Mouse (Mus musculus): Measurements from ENCODE around the gene Cryl1. TPM values are rescaled to one million over a fixed set of nuclear protein-coding genes. Genes with fewer than 3 reads are reported as not detected.
A peak's percentile ranks its signal among the peaks of the same experiment; 100 is the strongest.

Cryl1 gene
- polyA plus RNA-seq, 1 experiment, result 167 TPM

DNA sequence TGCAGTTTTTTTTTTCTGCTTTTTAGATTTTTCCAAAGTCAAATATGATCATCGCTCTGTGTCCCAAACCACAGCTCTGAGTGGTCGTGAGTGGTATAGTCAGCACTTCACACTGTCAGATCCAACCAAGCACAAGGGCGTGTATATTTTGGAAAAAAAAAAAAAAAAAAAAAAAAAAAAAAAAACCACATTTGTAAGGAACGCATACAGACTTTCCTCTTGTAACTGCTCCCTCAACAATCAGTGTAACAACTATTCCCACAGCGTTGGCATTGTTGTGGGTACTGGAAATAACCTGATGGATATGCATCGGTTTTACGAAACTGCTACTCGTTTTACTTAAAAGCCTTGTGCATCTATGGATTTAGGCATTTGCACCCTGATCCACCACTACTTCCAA, 9.8 kb upstream of the Cryl1 start:
- Histone ChIP-seq H3K27ac (ENCODE audit: insufficient read depth, low read depth, low read length) (no peak overlapping the region), H3K4me1 (ENCODE audit: control insufficient read depth, insufficient read depth, insufficient read length, low read length) (peaks cover 8% of the 10 kb centered on the region; the same call in 1 of the 2 replicates), H3K27me3 (ENCODE audit: control insufficient read depth, insufficient read depth, low read length) (no peaks in the 10 kb centered on the region), H3K36me3 (ENCODE audit: control insufficient read depth, insufficient read depth, low read length) (no peaks in the 10 kb centered on the region), H3K4me3 (ENCODE audit: low read depth, low read length) (no peak overlapping the region)
- TF ChIP-seq CTCF (IDR thresholded peaks at IDR 0.05; ENCODE audit: extremely low read depth, insufficient read length, insufficient replicate concordance, low read depth, low read length), result no peak
- no peak for TF ChIP-seq POLR2A (IDR thresholded peaks at IDR 0.05; ENCODE audit: low read depth, low read length)
- WGBS, result 85% methylated on average over 8 of the region's 8 CpGs

DNA sequence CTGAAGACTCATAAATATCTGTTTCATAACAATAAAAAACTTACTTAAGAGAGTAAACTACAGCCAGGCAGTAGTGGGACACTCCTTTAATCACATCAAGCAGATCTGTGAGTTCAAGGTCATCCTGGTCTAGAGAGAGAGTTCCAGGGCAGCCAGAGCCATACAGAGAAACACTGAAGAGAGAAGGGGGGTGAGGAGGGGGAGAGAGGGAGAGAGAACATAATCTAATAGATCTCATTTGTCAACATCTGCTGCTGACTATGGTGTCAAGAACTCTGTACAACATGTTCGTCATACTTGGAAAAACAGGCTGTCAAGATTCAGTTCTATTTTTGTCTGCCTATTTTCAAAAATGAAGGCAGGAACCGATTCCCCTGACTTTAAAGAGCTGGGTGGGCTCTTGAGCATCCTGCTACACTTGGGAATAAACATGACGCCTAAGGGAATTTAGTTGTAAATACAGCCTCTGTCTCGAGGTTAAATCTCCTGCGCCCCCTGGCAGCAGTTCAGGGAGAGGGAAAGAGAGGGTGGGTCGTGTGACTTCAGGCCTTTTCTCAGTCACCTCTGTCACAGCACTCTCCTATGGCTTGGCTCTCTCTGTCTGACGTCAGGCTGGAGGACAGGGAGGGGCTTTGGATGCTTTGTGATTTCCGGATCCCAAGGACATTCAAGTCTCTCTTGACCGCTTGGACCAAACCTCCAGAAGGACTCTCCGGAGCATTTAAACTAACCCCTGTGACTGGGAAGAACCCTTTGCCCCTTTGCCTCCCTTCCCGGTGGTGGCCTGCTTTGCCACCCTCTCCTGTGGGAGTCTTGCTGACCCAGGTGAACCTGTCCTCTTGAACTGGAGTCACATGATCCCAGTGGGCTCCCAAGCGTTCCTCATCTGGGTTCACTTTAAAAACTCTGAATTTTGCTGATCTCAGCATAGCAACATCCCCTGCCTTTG, 9.0 kb upstream of the Cryl1 start:
- peak; percentile 61; the same call in 1 of the 2 replicates for TF ChIP-seq CTCF (IDR thresholded peaks at IDR 0.05; ENCODE audit: extremely low read depth, insufficient read length, insufficient replicate concordance, low read depth, low read length)
- TF ChIP-seq POLR2A (IDR thresholded peaks at IDR 0.05; ENCODE audit: low read depth, low read length), result no peak
- Histone ChIP-seq H3K27me3 (ENCODE audit: control insufficient read depth, insufficient read depth, low read length) (no peaks in the 10 kb centered on the region), H3K4me3 (ENCODE audit: low read depth, low read length) (peak overlapping the region; percentile 11), H3K4me1 (ENCODE audit: control insufficient read depth, insufficient read depth, insufficient read length, low read length) (peaks cover 8% of the 10 kb centered on the region; the same call in 1 of the 2 replicates), H3K36me3 (ENCODE audit: control insufficient read depth, insufficient read depth, low read length) (no peaks in the 10 kb centered on the region), H3K27ac (ENCODE audit: insufficient read depth, low read depth, low read length) (no peak overlapping the region)
- WGBS, result 14% methylated on average over 12 of the region's 12 CpGs

DNA sequence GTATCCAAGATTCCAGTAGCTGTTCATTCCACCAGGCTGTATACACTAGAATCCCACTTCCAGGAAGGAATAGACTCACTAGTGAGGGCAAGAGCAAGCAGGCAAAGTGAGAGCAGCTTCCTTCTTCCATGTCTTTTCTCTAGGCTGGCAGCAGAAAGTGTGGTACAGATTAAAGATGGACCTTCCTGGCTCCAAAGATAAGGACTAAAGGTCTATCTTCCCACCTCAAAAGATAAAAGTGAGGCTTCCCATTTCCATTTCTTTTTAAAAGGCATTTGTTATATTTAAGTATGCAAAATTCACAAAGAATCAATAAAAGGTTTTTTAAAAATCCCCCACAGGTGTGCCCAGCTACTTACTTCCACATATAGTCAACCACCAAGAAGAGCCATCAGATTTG, 4.5 kb upstream of the Cryl1 start:
- H3K36me3 ChIP-seq (ENCODE audit: control insufficient read depth, insufficient read depth, low read length), result no peaks in the 10 kb centered on the region
- peaks cover 9% of the 10 kb centered on the region; the same call in 1 of the 2 replicates for H3K4me1 ChIP-seq (ENCODE audit: control insufficient read depth, insufficient read depth, insufficient read length, low read length)
- TF ChIP-seq CTCF (IDR thresholded peaks at IDR 0.05; ENCODE audit: extremely low read depth, insufficient read length, insufficient replicate concordance, low read depth, low read length) (no peak), POLR2A (IDR thresholded peaks at IDR 0.05; ENCODE audit: low read depth, low read length) (no peak)
- no peak overlapping the region for H3K27ac ChIP-seq (ENCODE audit: insufficient read depth, low read depth, low read length)
- H3K27me3 ChIP-seq (ENCODE audit: control insufficient read depth, insufficient read depth, low read length), result no peaks in the 10 kb centered on the region
- no peak overlapping the region for H3K4me3 ChIP-seq (ENCODE audit: low read depth, low read length)

DNA sequence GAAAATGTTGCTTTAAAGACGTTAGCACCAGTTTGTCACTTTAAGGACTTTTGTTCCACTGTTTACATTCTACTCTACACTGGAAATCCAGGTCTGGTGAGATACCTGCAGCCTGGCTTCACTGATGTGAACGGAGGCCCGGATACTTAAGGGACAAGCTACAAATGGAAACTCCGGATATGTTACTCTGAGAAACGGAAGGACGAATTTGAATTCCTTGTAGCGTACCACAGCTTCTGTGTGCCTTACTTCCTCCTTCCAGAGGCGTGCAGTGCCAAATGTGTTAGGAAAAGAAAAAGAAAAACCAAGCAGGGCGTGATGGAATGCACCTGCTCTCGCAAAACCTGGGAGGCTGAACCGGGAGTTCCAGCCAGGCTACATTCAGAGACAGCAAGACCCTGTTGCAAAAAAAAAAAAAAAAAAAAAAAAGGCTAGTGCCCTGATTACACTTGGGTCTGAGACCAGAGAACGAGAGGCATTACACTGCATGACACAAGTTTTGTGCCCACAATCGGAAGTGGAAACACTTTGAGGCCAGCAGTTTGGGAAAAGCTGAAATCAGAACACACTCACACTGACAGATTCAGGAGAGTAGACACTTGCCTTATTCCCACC, 591 bp upstream of the Cryl1 start:
- Histone ChIP-seq H3K4me3 (ENCODE audit: low read depth, low read length) (peak overlapping the region; percentile 92), H3K4me1 (ENCODE audit: control insufficient read depth, insufficient read depth, insufficient read length, low read length) (peaks cover 7% of the 10 kb centered on the region; the same call in 1 of the 2 replicates), H3K27ac (ENCODE audit: insufficient read depth, low read depth, low read length) (peak overlapping the region; percentile 93), H3K27me3 (ENCODE audit: control insufficient read depth, insufficient read depth, low read length) (no peaks in the 10 kb centered on the region), H3K36me3 (ENCODE audit: control insufficient read depth, insufficient read depth, low read length) (no peaks in the 10 kb centered on the region)
- 1% methylated on average over 13 of the region's 13 CpGs for WGBS
- TF ChIP-seq CTCF (IDR thresholded peaks at IDR 0.05; ENCODE audit: extremely low read depth, insufficient read length, insufficient replicate concordance, low read depth, low read length), result no peak

DNA sequence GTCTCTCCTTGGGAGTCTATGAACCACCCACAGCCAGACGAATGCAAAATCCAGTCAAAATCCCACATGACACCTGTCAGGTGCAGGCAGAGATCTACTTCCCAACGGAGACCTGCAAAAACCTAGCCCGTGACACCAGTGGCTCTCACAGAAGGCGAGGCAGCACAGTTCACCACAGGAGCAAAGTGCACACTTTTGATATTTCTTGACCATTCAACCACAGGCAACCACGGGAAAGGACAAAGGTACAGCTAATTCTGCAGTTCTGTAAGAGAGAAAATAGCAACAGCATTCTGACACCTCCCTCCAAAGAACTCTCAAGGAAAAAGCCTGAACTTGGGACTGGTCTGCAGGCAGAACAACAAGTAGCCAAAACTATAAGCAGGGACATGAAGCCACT, 1.1 kb downstream of the Cryl1 start:
- TF ChIP-seq POLR2A (IDR thresholded peaks at IDR 0.05; ENCODE audit: low read depth, low read length) (no peak), CTCF (IDR thresholded peaks at IDR 0.05; ENCODE audit: extremely low read depth, insufficient read length, insufficient replicate concordance, low read depth, low read length) (no peak)
- no peaks in the 10 kb centered on the region for H3K36me3 ChIP-seq (ENCODE audit: control insufficient read depth, insufficient read depth, low read length)
- H3K27me3 ChIP-seq (ENCODE audit: control insufficient read depth, insufficient read depth, low read length), result no peaks in the 10 kb centered on the region
- H3K4me3 ChIP-seq (ENCODE audit: low read depth, low read length), result peak overlapping the region; percentile 35
- WGBS, result 28% methylated on average over 5 of the region's 5 CpGs
- peak overlapping the region; percentile 92 for H3K27ac ChIP-seq (ENCODE audit: insufficient read depth, low read depth, low read length)
- peaks cover 11% of the 10 kb centered on the region; the same call in 1 of the 2 replicates for H3K4me1 ChIP-seq (ENCODE audit: control insufficient read depth, insufficient read depth, insufficient read length, low read length)

DNA sequence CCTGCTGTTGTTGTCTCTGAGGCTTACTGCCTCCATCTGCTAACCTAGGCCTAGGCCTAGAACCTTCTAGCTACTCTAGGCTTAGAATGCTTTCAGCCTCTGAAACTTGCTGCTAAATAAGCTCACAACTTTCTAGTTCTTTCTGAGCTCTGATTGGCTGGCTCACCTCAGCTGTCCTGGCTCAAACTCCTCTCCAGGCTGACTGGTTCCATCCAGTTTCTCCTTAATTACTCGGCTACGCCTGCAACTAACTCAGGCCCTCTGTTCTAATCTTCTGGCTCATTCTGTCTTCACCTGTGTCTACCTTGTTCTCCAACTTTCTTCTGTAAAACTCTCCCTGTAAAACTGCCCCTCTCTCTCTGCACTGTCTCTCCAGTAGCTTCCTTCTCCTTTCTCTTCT, 2.9 kb downstream of the Cryl1 start:
- WGBS, result 27% methylated on average over 2 of the region's 2 CpGs
- TF ChIP-seq POLR2A (IDR thresholded peaks at IDR 0.05; ENCODE audit: low read depth, low read length), result no peak
- TF ChIP-seq CTCF (IDR thresholded peaks at IDR 0.05; ENCODE audit: extremely low read depth, insufficient read length, insufficient replicate concordance, low read depth, low read length), result no peak
- Histone ChIP-seq H3K36me3 (ENCODE audit: control insufficient read depth, insufficient read depth, low read length) (peaks cover 2% of the 10 kb centered on the region; the same call in 1 of the 2 replicates), H3K4me3 (ENCODE audit: low read depth, low read length) (no peak overlapping the region), H3K4me1 (ENCODE audit: control insufficient read depth, insufficient read depth, insufficient read length, low read length) (peaks cover 16% of the 10 kb centered on the region; the same call in 1 of the 2 replicates), H3K27ac (ENCODE audit: insufficient read depth, low read depth, low read length) (peak overlapping the region; percentile 66; the same call in 1 of the 2 replicates), H3K27me3 (ENCODE audit: control insufficient read depth, insufficient read depth, low read length) (no peaks in the 10 kb centered on the region)

DNA sequence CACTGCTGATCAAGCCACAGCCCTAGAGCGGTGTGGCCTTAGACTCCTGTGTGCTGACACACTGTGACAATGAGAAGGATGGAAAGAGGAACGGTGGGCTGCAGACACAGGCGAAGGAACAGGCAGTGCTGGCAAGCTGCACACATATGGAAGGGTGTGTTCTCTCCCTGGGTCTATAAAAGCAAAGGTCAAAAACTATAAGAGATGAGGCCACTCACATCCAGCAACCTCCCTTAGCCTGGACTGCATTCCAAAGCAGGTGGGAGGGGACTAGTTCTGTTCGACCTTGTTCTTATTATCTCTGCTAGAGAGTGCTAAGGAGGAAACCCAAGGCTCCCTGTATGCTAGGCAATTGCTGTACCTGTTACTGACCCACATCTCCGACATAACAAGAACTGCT, 6.1 kb downstream of the Cryl1 start:
- WGBS, result 21% methylated on average over 5 of the region's 5 CpGs
- H3K4me3 ChIP-seq (ENCODE audit: low read depth, low read length), result peak overlapping the region; percentile 47
- peak overlapping the region; percentile 88 for H3K27ac ChIP-seq (ENCODE audit: insufficient read depth, low read depth, low read length)
- peaks cover 2% of the 10 kb centered on the region; the same call in 1 of the 2 replicates for H3K36me3 ChIP-seq (ENCODE audit: control insufficient read depth, insufficient read depth, low read length)
- H3K4me1 ChIP-seq (ENCODE audit: control insufficient read depth, insufficient read depth, insufficient read length, low read length), result peaks cover 19% of the 10 kb centered on the region; the same call in 1 of the 2 replicates
- TF ChIP-seq CTCF (IDR thresholded peaks at IDR 0.05; ENCODE audit: extremely low read depth, insufficient read length, insufficient replicate concordance, low read depth, low read length), result no peak
- no peak for TF ChIP-seq POLR2A (IDR thresholded peaks at IDR 0.05; ENCODE audit: low read depth, low read length)
- H3K27me3 ChIP-seq (ENCODE audit: control insufficient read depth, insufficient read depth, low read length), result no peaks in the 10 kb centered on the region

All from small intestine, adult 2 months (tissue).